ENCODE assay signal across 9 mouse cellular contexts in genomic region chr16:90421145-90421544, GRCm38 (mm10). TPM values are rescaled to one million over a fixed set of nuclear protein-coding genes. Genes with fewer than 3 reads are reported as not detected.
DNase-seq lines count a peak whose midpoint lies in the region; ATAC-seq lines count a peak whose summit lies in the region.
"Had no signal": no experiment of that assay in that cellular context is flagged by ENCODE, and none has a peak within 500 bp of the region (broad histone marks: within the 10 kb centered on the region; RNA-seq: fewer than 3 reads in every experiment).

No protein-coding gene starts in this region.

- H3K27me3 ChIP-seq in embryonic facial prominence, embryonic 15.5 days: no peaks in the 10 kb centered on the region
- no peaks in the 10 kb centered on the region for H3K27me3 ChIP-seq in intestine, embryonic 15.5 days (replicated peaks)
- no peaks in the 10 kb centered on the region for H3K27me3 ChIP-seq in neural tube, embryonic 12.5 days (replicated peaks)

- H3K4me1 ChIP-seq in embryonic facial prominence, embryonic 15.5 days: peaks cover 60% of the 10 kb centered on the region
- peaks cover 50% of the 10 kb centered on the region for H3K4me1 ChIP-seq in intestine, embryonic 15.5 days (replicated peaks)
- peaks cover 73% of the 10 kb centered on the region for H3K4me1 ChIP-seq in neural tube, embryonic 12.5 days

- H3K36me3 ChIP-seq in embryonic facial prominence, embryonic 15.5 days: no peaks in the 10 kb centered on the region
- no peaks in the 10 kb centered on the region; the same call in 1 of the 2 replicates for H3K36me3 ChIP-seq in intestine, embryonic 15.5 days
- H3K36me3 ChIP-seq in neural tube, embryonic 12.5 days: no peaks in the 10 kb centered on the region

- peak overlapping the region; percentile 63 for H3K27ac ChIP-seq in embryonic facial prominence, embryonic 15.5 days (replicated peaks)
- H3K27ac ChIP-seq in intestine, embryonic 15.5 days: peak overlapping the region; percentile 52; the same call in 1 of the 2 replicates
- peak overlapping the region; percentile 33; the same call in 1 of the 2 replicates for H3K27ac ChIP-seq in neural tube, embryonic 12.5 days

- no peak overlapping the region for H3K4me3 ChIP-seq in embryonic facial prominence, embryonic 15.5 days (replicated peaks)
- no peak overlapping the region for H3K4me3 ChIP-seq in intestine, embryonic 15.5 days (replicated peaks)
- H3K4me3 ChIP-seq in neural tube, embryonic 12.5 days: no peak overlapping the region

- intact Hi-C loops in left cerebral cortex, postnatal 25 days (cut with DNase I): no loop called here

- no peak overlapping the region for H3K9ac ChIP-seq in embryonic facial prominence, embryonic 15.5 days
- H3K9ac ChIP-seq in intestine, embryonic 15.5 days: no peak overlapping the region
- H3K9ac ChIP-seq in neural tube, embryonic 12.5 days: no peak overlapping the region

- peak; percentile 47 to 65 for DNase-seq in kidney, postnatal 4 days
- DNase-seq in kidney, adult 11 months: no peak
- DNase-seq in cerebellum, adult 9-11 months: no peak
- DNase-seq in left cerebral cortex, postnatal 25 days (ENCODE audit: low spot score in 2 of 2): no peak
- DNase-seq: liver had no signal

- H3K9me3 ChIP-seq in embryonic facial prominence, embryonic 15.5 days (replicated peaks): no peaks in the 10 kb centered on the region
- no peaks in the 10 kb centered on the region for H3K9me3 ChIP-seq in intestine, embryonic 15.5 days
- H3K9me3 ChIP-seq in neural tube, embryonic 12.5 days: no peaks in the 10 kb centered on the region

- WGBS in embryonic facial prominence, embryonic 15.5 days: 21% methylated on average over 7 of the region's 7 CpGs
- 21% methylated on average over 7 of the region's 7 CpGs for WGBS in intestine, embryonic 15.5 days
- 3% methylated on average over 7 of the region's 7 CpGs for WGBS in neural tube, embryonic 12.5 days

- 0 out of 2 replicates have a peak overlapping the region, but pooled peaks have one; percentile 6 for H3K4me2 ChIP-seq in embryonic facial prominence, embryonic 15.5 days (replicated peaks)
- H3K4me2 ChIP-seq in intestine, embryonic 15.5 days (replicated peaks): peak overlapping the region; percentile 11; the same call in 1 of the 2 replicates
- H3K4me2 ChIP-seq in neural tube, embryonic 12.5 days (replicated peaks): peak overlapping the region; percentile 9

- no peak for ATAC-seq in embryonic facial prominence, embryonic 15.5 days (ENCODE audit: insufficient number of reproducible peaks, low FRiP score, low TSS enrichment, low read depth)
- no peak for ATAC-seq in intestine, embryonic 15.5 days
- ATAC-seq in neural tube, embryonic 12.5 days (ENCODE audit: low FRiP score, low read depth): peak; percentile 46; the same call in 1 of the 2 replicates
- no peak for ATAC-seq in monocyte, adult 5-6 weeks (replicated peaks; ENCODE audit: insufficient number of reproducible peaks, low FRiP score, low TSS enrichment, poor library complexity, severe bottlenecking)

RNA-seq across cellular contexts. Expression of gene Hunk, which starts 35.3 kb away (rescaled TPM):
- polyA plus RNA-seq in embryonic facial prominence, embryonic 15.5 days (2015; fragmentation: Nextera tagmentation; extraction: Ambion mirVana): 12.4 and 12.9 TPM in 2 replicates
- 6.5 and 6.8 TPM in 2 replicates for polyA plus RNA-seq in intestine, embryonic 15.5 days (2015; fragmentation: Nextera tagmentation; extraction: Ambion mirVana)
- polyA plus RNA-seq in neural tube, embryonic 12.5 days (2016; fragmentation: Nextera tagmentation; extraction: Ambion mirVana): 11.4 and 12.1 TPM in 2 replicates
- total RNA-seq in monocyte, adult 5-6 weeks (2017): not detected in 3 replicates
- 10 to 100 TPM; 12.7 to 18.7 TPM for total RNA-seq in left cerebral cortex, postnatal 25 days (2021)

Comparison
In these comparisons a context has a peak if more than half of its experiments do, and no peak if none do; other contexts are left out.
1. DNase-seq: peak in kidney, postnatal 4 days (2 of 2); none in kidney, adult 11 months (single experiment), cerebellum, adult 9-11 months (single experiment) and left cerebral cortex, postnatal 25 days (0 of 2).
2. Peak in every context shown above with its lines, with median percentiles within 50 percentile points of each other: H3K27ac ChIP-seq and H3K4me2 ChIP-seq.